Mouse (Mus musculus): ENCODE results near the gene Aldh1a7. TPM values are rescaled to one million over a fixed set of nuclear protein-coding genes. Genes with fewer than 3 reads are reported as not detected.
A peak's percentile ranks its signal among the peaks of the same experiment; 100 is the strongest.

The Aldh1a7 gene
- total RNA-seq (2014; rRNA removed), result 0.93 and 1.2 TPM in 2 replicates
- polyA plus RNA-seq (2015; fragmentation: Nextera tagmentation; extraction: Ambion mirVana), result 0.98 and 1.2 TPM in 2 replicates

GRCm38 (mm10) chr19:20727381-20727780 lies at the start of gene Aldh1a7:
TSS of gene Aldh1a7 (minus strand) at chr19:20727562.
- Histone ChIP-seq H3K4me2 (ENCODE audit: low read depth, low read length, poor library complexity, severe bottlenecking) (no peak within 1 kb of the TSS), H3K27me3 (ENCODE audit: insufficient read depth, low read length) (no peaks in the 10 kb centered on the region), H3K36me3 (ENCODE audit: insufficient read depth, low read length) (no peaks in the 10 kb centered on the region), H3K9me3 (ENCODE audit: low read length) (no peaks in the 10 kb centered on the region), H3K4me1 (ENCODE audit: insufficient read depth, low read length) (no peaks in the 10 kb centered on the region), H3K4me3 (ENCODE audit: low read depth, low read length) (no peak within 1 kb of the TSS), H3K27ac (ENCODE audit: low read depth, low read length) (no peak within 1 kb of the TSS), H3K9ac (replicated peaks; ENCODE audit: low read length, poor library complexity, severe bottlenecking) (no peak within 1 kb of the TSS)
- DNase-seq (ENCODE audit: low spot score) (no peak), ATAC-seq (ENCODE audit: low FRiP score) (no peak)
- TF ChIP-seq CTCF (IDR thresholded peaks at IDR 0.05), result no peak
- 79% methylated on average over 2 of the region's 2 CpGs for WGBS

- DNase-seq (ENCODE audit: low spot score), result no peak
- Histone ChIP-seq H3K27me3 (ENCODE audit: insufficient read depth, low read length) (no peaks in the 10 kb centered on the region), H3K9me3 (ENCODE audit: low read length) (no peaks in the 10 kb centered on the region), H3K4me2 (ENCODE audit: low read depth, low read length, poor library complexity, severe bottlenecking) (no peak overlapping the region), H3K9ac (replicated peaks; ENCODE audit: low read length, poor library complexity, severe bottlenecking) (no peak overlapping the region), H3K4me1 (ENCODE audit: insufficient read depth, low read length) (no peaks in the 10 kb centered on the region), H3K36me3 (ENCODE audit: insufficient read depth, low read length) (no peaks in the 10 kb centered on the region), H3K4me3 (ENCODE audit: low read depth, low read length) (no peak overlapping the region), H3K27ac (ENCODE audit: low read depth, low read length) (no peak overlapping the region)
- WGBS, result 78% methylated on average over 2 of the region's 2 CpGs
- ATAC-seq (ENCODE audit: low FRiP score), result no peak
- TF ChIP-seq CTCF (IDR thresholded peaks at IDR 0.05), result no peak
These were observed 48.3 kb upstream of the Aldh1a7 start for GRCm38 (mm10) chr19:20775681-20776080.

GRCm38 (mm10) chr19:20773941-20774340 lies 46.6 kb upstream of the Aldh1a7 start:
- DNase-seq (ENCODE audit: low spot score) (no peak), ATAC-seq (ENCODE audit: low FRiP score) (no peak)
- 81% methylated on average over 7 of the region's 7 CpGs for WGBS
- no peaks in the 10 kb centered on the region for H3K4me1 ChIP-seq (ENCODE audit: insufficient read depth, low read length)
- no peak overlapping the region for H3K4me3 ChIP-seq (ENCODE audit: low read depth, low read length)
- H3K27ac ChIP-seq (ENCODE audit: low read depth, low read length), result no peak overlapping the region
- no peaks in the 10 kb centered on the region for H3K9me3 ChIP-seq (ENCODE audit: low read length)
- no peak overlapping the region for H3K4me2 ChIP-seq (ENCODE audit: low read depth, low read length, poor library complexity, severe bottlenecking)
- H3K9ac ChIP-seq (replicated peaks; ENCODE audit: low read length, poor library complexity, severe bottlenecking), result no peak overlapping the region
- TF ChIP-seq CTCF (IDR thresholded peaks at IDR 0.05), result no peak
- no peaks in the 10 kb centered on the region for H3K36me3 ChIP-seq (ENCODE audit: insufficient read depth, low read length)
- H3K27me3 ChIP-seq (ENCODE audit: insufficient read depth, low read length), result no peaks in the 10 kb centered on the region

DNA sequence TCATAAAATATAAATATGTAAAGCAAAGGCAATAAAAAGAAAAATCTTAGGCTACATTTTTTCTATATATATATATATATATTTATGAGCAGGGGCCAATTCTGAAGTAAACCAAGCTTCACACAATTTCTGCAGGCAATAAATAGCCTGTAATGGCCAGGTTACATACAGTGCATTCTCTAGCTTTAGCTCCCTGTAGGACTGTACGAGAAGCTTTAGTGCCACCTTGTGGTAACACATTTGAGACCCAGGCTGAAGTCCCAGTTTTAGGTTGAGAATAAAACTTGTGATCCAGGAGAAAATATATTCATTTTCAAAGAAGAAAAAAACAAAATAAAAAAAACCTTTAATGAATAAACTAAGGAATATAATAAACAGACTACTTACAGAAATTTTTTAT lies 36.9 kb upstream of the Aldh1a7 start:
- no peaks in the 10 kb centered on the region for H3K4me1 ChIP-seq (ENCODE audit: insufficient read depth, low read length)
- H3K9me3 ChIP-seq (ENCODE audit: low read length), result no peaks in the 10 kb centered on the region
- no peak overlapping the region for H3K27ac ChIP-seq (ENCODE audit: low read depth, low read length)
- peak; percentile 80 for DNase-seq (ENCODE audit: low spot score)
- peak; percentile 71; the same call in 1 of the 2 replicates for ATAC-seq (ENCODE audit: low FRiP score)
- H3K36me3 ChIP-seq (ENCODE audit: insufficient read depth, low read length), result no peaks in the 10 kb centered on the region
- H3K27me3 ChIP-seq (ENCODE audit: insufficient read depth, low read length), result no peaks in the 10 kb centered on the region
- H3K9ac ChIP-seq (replicated peaks; ENCODE audit: low read length, poor library complexity, severe bottlenecking), result no peak overlapping the region
- 7% methylated on average over 1 of the region's 1 CpGs for WGBS
- no peak overlapping the region for H3K4me3 ChIP-seq (ENCODE audit: low read depth, low read length)
- no peak overlapping the region for H3K4me2 ChIP-seq (ENCODE audit: low read depth, low read length, poor library complexity, severe bottlenecking)
- peak; percentile 86 for TF ChIP-seq CTCF (IDR thresholded peaks at IDR 0.05)

DNA sequence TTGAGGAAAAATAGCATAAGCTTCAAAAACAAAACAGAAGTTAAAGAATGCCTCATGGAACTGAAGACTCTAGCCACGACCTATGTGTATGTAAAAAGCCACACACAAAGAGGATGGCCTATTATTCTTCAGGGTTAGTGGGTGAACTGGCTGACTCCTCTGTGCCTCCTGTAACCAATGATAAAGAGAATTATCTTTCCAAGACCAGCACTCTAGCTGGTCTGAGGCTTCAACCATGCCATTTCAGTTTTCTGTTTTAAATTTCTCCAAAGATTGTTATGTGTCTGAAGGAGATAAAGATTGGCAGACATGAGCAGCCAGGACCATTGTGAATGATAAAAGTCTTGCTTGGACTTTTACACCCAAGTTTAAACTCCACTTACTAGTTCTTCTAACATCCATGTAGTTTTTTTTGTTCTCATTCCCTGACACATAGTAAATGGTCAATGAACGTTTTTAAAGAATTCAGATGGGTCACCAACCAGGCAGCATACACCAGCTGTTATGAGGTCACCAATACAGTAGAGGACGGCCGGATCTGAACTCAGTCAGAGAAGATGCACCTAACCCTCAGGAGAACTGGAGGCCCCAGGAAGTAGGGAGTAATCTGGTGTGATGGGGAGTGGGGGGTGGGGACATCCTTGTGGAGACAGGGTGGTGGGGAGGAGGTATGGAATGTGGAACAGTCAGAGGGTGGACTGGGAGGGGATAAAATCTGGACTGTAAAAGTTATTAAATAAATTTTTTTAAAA lies 34.5 kb upstream of the Aldh1a7 start:
- DNase-seq (ENCODE audit: low spot score) (no peak), ATAC-seq (ENCODE audit: low FRiP score) (no peak)
- no peak for TF ChIP-seq CTCF (IDR thresholded peaks at IDR 0.05)
- H3K4me3 ChIP-seq (ENCODE audit: low read depth, low read length), result no peak overlapping the region
- no peaks in the 10 kb centered on the region for H3K27me3 ChIP-seq (ENCODE audit: insufficient read depth, low read length)
- H3K27ac ChIP-seq (ENCODE audit: low read depth, low read length), result no peak overlapping the region
- no peaks in the 10 kb centered on the region for H3K4me1 ChIP-seq (ENCODE audit: insufficient read depth, low read length)
- no peaks in the 10 kb centered on the region for H3K36me3 ChIP-seq (ENCODE audit: insufficient read depth, low read length)
- H3K9ac ChIP-seq (replicated peaks; ENCODE audit: low read length, poor library complexity, severe bottlenecking), result no peak overlapping the region
- no peaks in the 10 kb centered on the region for H3K9me3 ChIP-seq (ENCODE audit: low read length)
- H3K4me2 ChIP-seq (ENCODE audit: low read depth, low read length, poor library complexity, severe bottlenecking), result no peak overlapping the region
- 79% methylated on average over 4 of the region's 4 CpGs for WGBS

GRCm38 (mm10) chr19:20761119-20761518 lies 33.8 kb upstream of the Aldh1a7 start:
- Histone ChIP-seq H3K27me3 (ENCODE audit: insufficient read depth, low read length) (no peaks in the 10 kb centered on the region), H3K4me3 (ENCODE audit: low read depth, low read length) (no peak overlapping the region), H3K4me1 (ENCODE audit: insufficient read depth, low read length) (no peaks in the 10 kb centered on the region), H3K9me3 (ENCODE audit: low read length) (no peaks in the 10 kb centered on the region), H3K4me2 (ENCODE audit: low read depth, low read length, poor library complexity, severe bottlenecking) (no peak overlapping the region), H3K36me3 (ENCODE audit: insufficient read depth, low read length) (no peaks in the 10 kb centered on the region), H3K27ac (ENCODE audit: low read depth, low read length) (no peak overlapping the region), H3K9ac (replicated peaks; ENCODE audit: low read length, poor library complexity, severe bottlenecking) (no peak overlapping the region)
- no peak for ATAC-seq (ENCODE audit: low FRiP score)
- no peak for TF ChIP-seq CTCF (IDR thresholded peaks at IDR 0.05)
- WGBS, result 69% methylated on average over 3 of the region's 3 CpGs
- DNase-seq (ENCODE audit: low spot score), result peak; percentile 37

All from midbrain, postnatal 0 days (tissue).